Mouse (Mus musculus) embryonic facial prominence, embryonic 14.5 days (tissue): ENCODE data around the gene Hexb. TPM values are rescaled to one million over a fixed set of nuclear protein-coding genes. Genes with fewer than 3 reads are reported as not detected.

Source experiments
- ATAC-seq: fragments of 200-750 bp; cut with Nextera tagmentation; 2 replicates; pipeline ENCODE4 v1.8.0; 2017; ENCODE audit warnings: low read depth, moderate number of reproducible peaks, moderate TSS enrichment
- DNase-seq: peaks from one replicate; pipeline ENCODE4 v3.0.0-alpha.2; 2015; ENCODE audit warnings: low spot score
- H3K27ac ChIP-seq: fragments of 300-500 bp; sonication (generic); replicated peaks from 2 replicates; pipeline ENCODE4 v1.5.1; 2014; ENCODE audit warnings: low read depth, mild to moderate bottlenecking, low read length, moderate library complexity
- H3K27me3 ChIP-seq: fragments of 300-500 bp; sonication (generic); replicated peaks from 2 replicates; pipeline ENCODE4 v1.6.1; 2014; ENCODE audit warnings: low read length; ENCODE audit not compliant: control insufficient read depth, insufficient read depth
- H3K36me3 ChIP-seq: fragments of 300-500 bp; sonication (generic); 2 replicates; pipeline ENCODE4 v1.6.1; 2014; ENCODE audit warnings: low read length, mixed read lengths; ENCODE audit not compliant: control insufficient read depth, insufficient read depth
- H3K4me1 ChIP-seq: fragments of 300-500 bp; sonication (generic); 2 replicates; pipeline ENCODE4 v1.6.1; 2014; ENCODE audit warnings: antibody characterized with exemption, low read length; ENCODE audit not compliant: control insufficient read depth, insufficient read depth
- H3K4me2 ChIP-seq: fragments of 300-500 bp; sonication (generic); 2 replicates; pipeline ENCODE4 v1.6.1; 2014; ENCODE audit warnings: low read depth, mild to moderate bottlenecking, low read length, moderate library complexity, mixed read lengths
- H3K4me3 ChIP-seq: fragments of 300-500 bp; sonication (generic); 2 replicates; pipeline ENCODE4 v1.5.1; 2014; ENCODE audit warnings: low read depth, mild to moderate bottlenecking, low read length
- H3K9ac ChIP-seq: fragments of 300-500 bp; sonication (generic); 2 replicates; pipeline ENCODE4 v1.6.1; 2014; ENCODE audit warnings: low read depth, mild to moderate bottlenecking, low read length, moderate library complexity, mixed read lengths
- H3K9me3 ChIP-seq: fragments of 300-500 bp; sonication (generic); 2 replicates; pipeline ENCODE4 v1.6.1; 2016; ENCODE audit warnings: low read length; ENCODE audit not compliant: control insufficient read depth
- WGBS: fragments of 180-500 bp; shearing (Covaris S2); extraction: QIAGEN DNeasy Blood & Tissue Kit; methylation state at CpG from one replicate; pipeline ENCODE4 v1.1.7; 2014; 5-methylcytosine and 5-hydroxymethylcytosine counted together
- polyA plus RNA-seq: library from polyadenylated mRNA; unstranded; fragments of >200 nt; fragmentation: Nextera tagmentation; extraction: Ambion mirVana; gene quantifications from 2 replicates; pipeline ENCODE4 v1.2.1, GENCODE M21; 2014

The Hexb gene
- 44.4 and 46.0 TPM in 2 replicates for polyA plus RNA-seq

- H3K27ac ChIP-seq, result peak within 1 kb of the TSS; percentile 65
- H3K36me3 ChIP-seq, result no peaks in the 10 kb centered on the region
- H3K4me3 ChIP-seq, result peak within 1 kb of the TSS; percentile 70
- H3K4me2 ChIP-seq, result peak within 1 kb of the TSS; percentile 97
- H3K9me3 ChIP-seq, result no peaks in the 10 kb centered on the region
- no peaks in the 10 kb centered on the region; the same call in 1 of the 2 replicates for H3K4me1 ChIP-seq
- WGBS, result 0% methylated on average over 34 of the region's 45 CpGs
- ATAC-seq (peak; percentile 95), DNase-seq (peak; percentile 93)
- H3K27me3 ChIP-seq, result no peaks in the 10 kb centered on the region
- peak within 1 kb of the TSS; percentile 72 for H3K9ac ChIP-seq
Observed at GRCm38 (mm10) chr13:97197932-97198562, at the start of gene Hexb. Gene Hexb (minus strand): TSS chr13:97198357.

- Histone ChIP-seq H3K27ac (no peak overlapping the region), H3K36me3 (peaks cover 75% of the 10 kb centered on the region), H3K4me1 (peaks cover 54% of the 10 kb centered on the region), H3K9me3 (no peaks in the 10 kb centered on the region), H3K9ac (no peak overlapping the region), H3K4me2 (no peak overlapping the region), H3K4me3 (no peak overlapping the region), H3K27me3 (no peaks in the 10 kb centered on the region)
- WGBS, result 66% methylated on average over 4 of the region's 4 CpGs
- ATAC-seq (no peak), DNase-seq (no peak)
Observed at GRCm38 (mm10) chr13:97247754-97248153, 49.6 kb upstream of the Hexb start.

- H3K4me3 ChIP-seq, result no peak overlapping the region
- peak; percentile 45 for DNase-seq
- no peak overlapping the region for H3K9ac ChIP-seq
- no peaks in the 10 kb centered on the region for H3K27me3 ChIP-seq
- H3K4me1 ChIP-seq, result peaks cover 47% of the 10 kb centered on the region
- ATAC-seq, result no peak
- WGBS, result 89% methylated on average over 16 of the region's 16 CpGs
- H3K36me3 ChIP-seq, result peaks cover 60% of the 10 kb centered on the region
- no peak overlapping the region for H3K27ac ChIP-seq
- no peak overlapping the region for H3K4me2 ChIP-seq
- no peaks in the 10 kb centered on the region for H3K9me3 ChIP-seq
Observed at GRCm38 (mm10) chr13:97246217-97246616, 48.1 kb upstream of the Hexb start.

- peaks cover 38% of the 10 kb centered on the region for H3K4me1 ChIP-seq
- ATAC-seq (no peak), DNase-seq (no peak)
- H3K27ac ChIP-seq, result no peak overlapping the region
- peaks cover 49% of the 10 kb centered on the region for H3K36me3 ChIP-seq
- H3K9ac ChIP-seq, result no peak overlapping the region
- no peaks in the 10 kb centered on the region for H3K27me3 ChIP-seq
- no peaks in the 10 kb centered on the region for H3K9me3 ChIP-seq
- no peak overlapping the region for H3K4me3 ChIP-seq
- WGBS, result 90% methylated on average over 12 of the region's 12 CpGs
- H3K4me2 ChIP-seq, result 0 out of 2 replicates have a peak overlapping the region, but pooled peaks have one; percentile 95
Observed at GRCm38 (mm10) chr13:97245157-97245556, 47.0 kb upstream of the Hexb start.

GRCm38 (mm10) chr13:97244712-97245105 is 46.6 kb upstream of the Hexb start:
- Histone ChIP-seq H3K27ac (no peak overlapping the region), H3K9me3 (no peaks in the 10 kb centered on the region)

GRCm38 (mm10) chr13:97243962-97244711 is 46.0 kb upstream of the Hexb start:
- Histone ChIP-seq H3K4me1 (peaks cover 38% of the 10 kb centered on the region), H3K36me3 (peaks cover 45% of the 10 kb centered on the region), H3K27ac (no peak overlapping the region), H3K4me2 (peak overlapping the region; percentile 95), H3K4me3 (peak overlapping the region; percentile 94), H3K9me3 (no peaks in the 10 kb centered on the region), H3K9ac (peak overlapping the region; percentile 41), H3K27me3 (no peaks in the 10 kb centered on the region)
- DNase-seq, result peak; percentile 56
- ATAC-seq, result no peak
- 41% methylated on average over 15 of the region's 15 CpGs for WGBS

More at GRCm38 (mm10) chr13:97244712-97245105, 46.6 kb upstream of the Hexb start:
- peak overlapping the region; percentile 94; the same call in 1 of the 2 replicates for H3K4me3 ChIP-seq
- no peak overlapping the region for H3K9ac ChIP-seq
- no peak for DNase-seq
- WGBS, result 57% methylated on average over 9 of the region's 11 CpGs
- peaks cover 39% of the 10 kb centered on the region for H3K4me1 ChIP-seq
- ATAC-seq, result no peak
- H3K27me3 ChIP-seq, result no peaks in the 10 kb centered on the region
- peak overlapping the region; percentile 95; the same call in 1 of the 2 replicates for H3K4me2 ChIP-seq
- peaks cover 48% of the 10 kb centered on the region for H3K36me3 ChIP-seq

GRCm38 (mm10) chr13:97242716-97243115 is 44.6 kb upstream of the Hexb start:
- H3K36me3 ChIP-seq, result peaks cover 31% of the 10 kb centered on the region
- no peaks in the 10 kb centered on the region for H3K27me3 ChIP-seq
- peaks cover 29% of the 10 kb centered on the region for H3K4me1 ChIP-seq
- DNase-seq (peak; percentile 83), ATAC-seq (no peak)
- WGBS, result 4% methylated on average over 6 of the region's 6 CpGs
- peak overlapping the region; percentile 94 for H3K4me3 ChIP-seq
- H3K9me3 ChIP-seq, result no peaks in the 10 kb centered on the region
- no peak overlapping the region; the same call in 1 of the 2 replicates for H3K27ac ChIP-seq
- H3K9ac ChIP-seq, result peak overlapping the region; percentile 92
- peak overlapping the region; percentile 95 for H3K4me2 ChIP-seq

- WGBS, result 2% methylated on average over 20 of the region's 20 CpGs
- H3K4me1 ChIP-seq, result peaks cover 22% of the 10 kb centered on the region
- DNase-seq (no peak), ATAC-seq (no peak)
- H3K27me3 ChIP-seq, result no peaks in the 10 kb centered on the region
- peak overlapping the region; percentile 95 for H3K4me2 ChIP-seq
- H3K4me3 ChIP-seq, result peak overlapping the region; percentile 94
- peak overlapping the region; percentile 92 for H3K9ac ChIP-seq
- peak overlapping the region; percentile 97 for H3K27ac ChIP-seq
- H3K9me3 ChIP-seq, result no peaks in the 10 kb centered on the region
- peaks cover 22% of the 10 kb centered on the region for H3K36me3 ChIP-seq
Observed at GRCm38 (mm10) chr13:97241787-97242280, 43.7 kb upstream of the Hexb start.
